Mouse (Mus musculus) lung, adult 2 months (tissue): ENCODE data around the gene Ccdc116.

Source experiments
- CTCF ChIP-seq: fragments of 200-500 bp; IDR thresholded peaks from 2 replicates; pipeline ENCODE4 v1.5.1; 2011; ENCODE audit warnings: mild to moderate bottlenecking, low read length, control low read depth; ENCODE audit not compliant: insufficient read depth
- POLR2A ChIP-seq: fragments of 200-500 bp; IDR thresholded peaks from 2 replicates; pipeline ENCODE4 v1.6.1; 2011; ENCODE audit warnings: low read depth, mild to moderate bottlenecking, control low read depth, low read length, borderline replicate concordance; ENCODE audit errors: extremely low read depth

GRCm38 (mm10) chr16:17148084-17148483 is 1.1 kb upstream of the Ccdc116 start:
- TF ChIP-seq CTCF (no peak), POLR2A (no peak)
